Mouse (Mus musculus) stomach, embryonic 14.5 days (tissue): ENCODE measurements around the gene 4833427G06Rik. TPM values are rescaled to one million over a fixed set of nuclear protein-coding genes. Genes with fewer than 3 reads are reported as not detected.

Experiments used
- microRNA counts: library from miRNA; unstranded; fragments of <30 nt; microRNA quantifications from one replicate; lab custom pipeline; 2016
- microRNA-seq: library from miRNA; unstranded; fragments of <30 nt; microRNA quantifications from one replicate; pipeline ENCODE4, GENCODE M21; 2016
- polyA plus RNA-seq: library from polyadenylated mRNA; unstranded; fragments of >200 nt; fragmentation: Nextera tagmentation; extraction: Ambion mirVana; gene quantifications from 2 replicates; pipeline ENCODE4 v1.2.1, GENCODE M21; 2014

4833427G06Rik gene
- polyA plus RNA-seq, 1 experiment from 2014 or later = not detected

MicroRNA genes within 50 kb of the gene (microRNA counts, 519-probe panel; counts per million panel counts)
- microRNA mmu-miR-34b-3p (lab: Ali Mortazavi, UCI) (2,070 counts per million, percentile 26 among the panel's probes with 10 or more counts), microRNA mmu-miR-34b-5p (lab: Ali Mortazavi, UCI) (2,176 counts per million, percentile 28 among the panel's probes with 10 or more counts), microRNA mmu-miR-34c (lab: Ali Mortazavi, UCI) (4,263 counts per million, percentile 85 among the panel's probes with 10 or more counts)

Small RNA genes within 50 kb of the gene (microRNA-seq; reads per million reads assigned to microRNA genes)
- gene Mir34b = 22.1 reads per million, percentile 28 among the genes with 10 or more reads in this experiment
- gene Mir34c = 495 reads per million, percentile 64 among the genes with 10 or more reads in this experiment

Other genes with a start within 250 kb of the 4833427G06Rik start
- gene Sik2, start 93.0 kb downstream of the 4833427G06Rik start, polyA plus RNA-seq = 24.2 and 27.2 TPM in 2 replicates
- not detected in 2 replicates for gene Btg4, start 41.2 kb downstream of the 4833427G06Rik start, polyA plus RNA-seq
- 6.2 and 6.3 TPM in 2 replicates for gene Layn, start 25.0 kb downstream of the 4833427G06Rik start, polyA plus RNA-seq
- 0.06 and 0.10 TPM in 2 replicates for gene Gm32742, start 63.4 kb upstream of the 4833427G06Rik start, polyA plus RNA-seq
- gene Pou2af1, start 111.6 kb upstream of the 4833427G06Rik start, polyA plus RNA-seq = 0.13 TPM in 1 of 2 replicates, not detected in the other
- 7.3 and 8.3 TPM in 2 replicates for gene Colca2, start 176.5 kb upstream of the 4833427G06Rik start, polyA plus RNA-seq
- 0.64 and 1.00 TPM in 2 replicates for gene 1810046K07Rik, start 226.8 kb upstream of the 4833427G06Rik start, polyA plus RNA-seq